Mouse (Mus musculus) ES-Bruce4 (cell line): ENCODE measurements around the gene Fmo2. TPM values are rescaled to one million over a fixed set of nuclear protein-coding genes. Genes with fewer than 3 reads are reported as not detected.

Experiments used
- H3K27ac ChIP-seq: 2 replicates; pipeline ENCODE4 v1.5.1; 2012; ENCODE audit warnings: low read length, inconsistent platforms; ENCODE audit not compliant: insufficient read depth
- H3K27me3 ChIP-seq: 2 replicates; pipeline ENCODE4 v1.6.1; 2012; ENCODE audit warnings: mild to moderate bottlenecking, low read length, inconsistent platforms; ENCODE audit not compliant: control insufficient read depth, poor library complexity, insufficient read depth, severe bottlenecking
- H3K36me3 ChIP-seq: 2 replicates; pipeline ENCODE4 v1.6.1; 2012; ENCODE audit warnings: inconsistent platforms, mild to moderate bottlenecking, low read length, moderate library complexity; ENCODE audit not compliant: control insufficient read depth, poor library complexity, insufficient read depth, severe bottlenecking
- H3K4me1 ChIP-seq: one replicate; pipeline ENCODE4 v1.8.1; 2011; ENCODE audit warnings: low read length; ENCODE audit not compliant: control insufficient read depth, insufficient read depth
- H3K4me3 ChIP-seq: 2 replicates; pipeline ENCODE4 v1.5.1; 2011; ENCODE audit warnings: low read depth, mild to moderate bottlenecking, low read length
- H3K9ac ChIP-seq: 2 replicates; pipeline ENCODE4 v1.6.1; 2012; ENCODE audit warnings: low read depth, mild to moderate bottlenecking, inconsistent platforms; ENCODE audit not compliant: poor library complexity, severe bottlenecking
- H3K9me3 ChIP-seq: replicated peaks from 2 replicates; pipeline ENCODE4 v1.6.1; 2012; ENCODE audit warnings: mild to moderate bottlenecking, low read length, inconsistent platforms; ENCODE audit not compliant: control insufficient read depth, poor library complexity, insufficient read depth, severe bottlenecking
- CTCF ChIP-seq: IDR thresholded peaks from one replicate; pipeline ENCODE4 v1.8.1; 2011; ENCODE audit warnings: low read depth, low read length
- EP300 ChIP-seq: IDR thresholded peaks from 2 replicates; pipeline ENCODE4 v1.6.1; 2011; ENCODE audit warnings: low read depth, low read length; ENCODE audit not compliant: insufficient read depth
- POLR2A ChIP-seq: IDR thresholded peaks from one replicate; pipeline ENCODE4 v1.8.1; 2011; ENCODE audit warnings: low read length; ENCODE audit not compliant: insufficient read depth
- polyA plus RNA-seq: library from polyadenylated mRNA; stranded (reverse); fragments of >200 nt; gene quantifications from 2 replicates; pipeline ENCODE4 v1.2.4, GENCODE M21; 2011; ENCODE audit warnings: low read depth; ENCODE audit not compliant: missing spikeins, insufficient read depth, insufficient read length

The Fmo2 gene
- polyA plus RNA-seq = not detected in 2 replicates

DNA sequence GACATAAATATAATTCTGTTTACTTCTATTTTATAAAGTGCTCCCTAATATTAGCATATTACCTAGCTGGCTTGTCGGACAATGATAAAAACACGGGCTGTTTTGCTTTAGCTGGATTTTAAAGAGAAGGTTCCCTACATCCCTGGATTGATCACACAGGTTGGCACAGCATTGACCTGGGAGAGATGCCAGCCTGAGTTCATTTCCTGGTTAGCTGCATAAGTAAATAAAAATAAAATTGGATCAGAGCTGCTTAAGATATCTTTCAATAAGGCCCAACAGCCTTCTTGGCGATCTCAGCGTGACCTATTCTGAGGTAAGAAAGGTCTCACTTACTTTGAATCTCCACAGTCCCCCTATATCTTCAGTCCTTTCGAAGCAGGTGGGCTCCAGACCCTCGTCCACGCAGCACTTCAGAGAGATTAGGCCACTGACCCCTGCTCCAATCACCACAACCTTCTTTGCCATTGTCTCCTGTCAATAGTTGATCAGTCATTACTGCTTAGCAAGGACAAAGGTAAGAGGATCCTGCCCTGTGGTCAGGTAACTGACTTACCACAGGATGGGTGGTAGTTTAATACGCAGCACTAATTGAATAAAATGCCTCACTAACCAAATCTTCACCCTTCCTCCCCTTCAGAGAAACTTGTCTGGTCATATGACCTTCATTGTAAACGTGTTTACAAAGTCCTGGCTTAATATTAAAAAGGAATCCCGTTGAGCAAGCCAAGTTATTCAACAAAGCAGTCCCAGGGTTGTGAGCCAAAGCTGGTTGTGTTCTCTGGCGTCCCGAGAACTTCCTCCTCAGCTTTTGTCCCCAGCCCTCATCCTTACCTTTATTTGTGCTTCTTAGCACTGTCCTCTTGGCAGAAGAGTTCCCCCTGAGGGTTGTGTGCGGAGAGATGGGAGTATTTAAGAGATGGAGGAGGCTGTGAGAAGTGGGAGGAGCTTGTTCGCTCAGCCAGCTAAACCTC is at the start of gene Fmo2:
Gene Fmo2, minus strand, starts transcription at position 889 of the 974 bp plus-strand sequence.
- no peak within 1 kb of the TSS for H3K4me3 ChIP-seq
- no peaks in the 10 kb centered on the region for H3K9me3 ChIP-seq
- no peaks in the 10 kb centered on the region for H3K4me1 ChIP-seq
- H3K9ac ChIP-seq = no peak within 1 kb of the TSS
- no peak for TF ChIP-seq CTCF
- no peak for TF ChIP-seq POLR2A
- no peak for TF ChIP-seq EP300
- no peaks in the 10 kb centered on the region for H3K36me3 ChIP-seq
- H3K27me3 ChIP-seq = no peaks in the 10 kb centered on the region
- H3K27ac ChIP-seq = no peak within 1 kb of the TSS

DNA sequence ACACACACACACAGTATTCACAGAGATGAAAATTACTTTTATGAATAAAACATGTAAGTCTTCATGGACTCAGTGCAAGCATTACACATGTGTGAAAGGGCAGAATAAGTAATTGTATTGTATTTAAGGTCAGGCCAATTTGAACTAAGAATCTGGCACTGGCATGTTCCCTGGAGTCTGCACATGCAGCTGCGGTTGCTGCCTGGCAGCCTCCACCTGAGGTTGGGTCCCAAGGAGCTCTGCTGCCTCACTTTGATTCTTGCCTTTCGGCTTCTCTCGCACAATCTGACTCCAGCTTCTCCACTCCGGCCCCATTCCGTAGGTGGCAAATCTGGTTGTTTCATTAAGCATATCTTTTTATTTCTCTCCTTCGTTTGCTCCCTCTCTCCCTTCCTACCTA is 49.4 kb upstream of the Fmo2 start:
- Histone ChIP-seq H3K27me3 (no peaks in the 10 kb centered on the region), H3K4me3 (no peak overlapping the region), H3K27ac (no peak overlapping the region), H3K36me3 (no peaks in the 10 kb centered on the region), H3K4me1 (no peaks in the 10 kb centered on the region), H3K9ac (no peak overlapping the region), H3K9me3 (no peaks in the 10 kb centered on the region)
- no peak for TF ChIP-seq CTCF
- TF ChIP-seq POLR2A = no peak
- TF ChIP-seq EP300 = no peak

DNA sequence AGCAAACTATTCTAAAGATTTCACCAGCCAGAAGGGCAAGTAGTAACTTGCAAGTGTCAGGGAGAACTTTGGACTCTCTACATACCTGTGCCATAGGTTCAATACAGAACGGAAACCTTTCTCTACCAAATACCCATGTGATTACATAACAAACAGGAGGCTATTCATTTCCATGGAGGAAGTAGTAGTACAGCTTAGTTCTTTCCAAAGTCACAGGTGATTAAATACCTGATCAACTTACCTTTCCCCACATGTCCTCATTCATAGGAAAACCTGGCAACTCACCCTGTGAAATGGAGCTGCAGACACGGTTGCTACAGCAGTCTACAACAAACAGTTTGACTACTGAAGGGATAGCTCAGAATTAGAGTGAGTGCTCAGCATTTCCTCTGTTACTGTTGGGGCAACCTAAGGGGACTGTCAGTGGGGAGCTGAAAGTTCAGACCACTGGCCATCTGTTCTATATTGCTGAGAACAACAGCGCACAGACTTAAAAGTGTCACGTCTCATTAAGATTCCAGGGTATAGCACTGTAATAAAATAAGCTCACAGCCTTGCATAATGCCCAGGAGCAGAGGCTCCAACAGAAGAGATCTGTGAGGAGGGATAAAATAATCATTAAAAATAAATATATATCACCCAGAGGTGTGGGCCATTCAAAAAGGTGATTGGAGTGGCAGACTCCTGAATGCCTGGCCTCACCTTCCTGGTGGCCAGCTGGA is 48.5 kb upstream of the Fmo2 start:
- TF ChIP-seq CTCF (no peak), POLR2A (no peak), EP300 (no peak)
- no peak overlapping the region for H3K4me3 ChIP-seq
- H3K36me3 ChIP-seq = no peaks in the 10 kb centered on the region
- no peaks in the 10 kb centered on the region for H3K9me3 ChIP-seq
- H3K27me3 ChIP-seq = no peaks in the 10 kb centered on the region
- H3K9ac ChIP-seq = no peak overlapping the region
- H3K4me1 ChIP-seq = no peaks in the 10 kb centered on the region
- H3K27ac ChIP-seq = no peak overlapping the region

DNA sequence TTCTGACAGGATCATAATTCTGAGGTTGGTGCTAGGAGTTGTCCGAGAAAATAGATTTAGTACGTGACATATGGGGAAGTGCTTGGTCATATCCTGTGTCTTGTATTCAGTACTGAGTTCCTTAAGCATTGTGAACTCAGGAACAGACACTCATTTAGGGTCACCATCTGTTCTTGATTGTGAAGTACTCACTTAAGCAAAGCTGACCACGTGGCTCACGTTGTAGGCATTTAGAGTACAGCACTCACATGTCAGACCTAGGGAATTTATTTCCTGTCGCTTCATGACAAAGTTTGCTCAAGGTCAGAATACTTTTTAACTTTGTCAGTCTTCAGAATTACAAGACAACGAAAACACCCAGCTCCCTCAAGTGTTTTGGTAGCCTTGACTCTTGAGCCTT is 45.2 kb upstream of the Fmo2 start:
- Histone ChIP-seq H3K9me3 (no peaks in the 10 kb centered on the region), H3K4me1 (no peaks in the 10 kb centered on the region), H3K27me3 (no peaks in the 10 kb centered on the region), H3K9ac (no peak overlapping the region), H3K4me3 (no peak overlapping the region), H3K27ac (no peak overlapping the region), H3K36me3 (no peaks in the 10 kb centered on the region)
- no peak for TF ChIP-seq POLR2A
- TF ChIP-seq EP300 = no peak
- no peak for TF ChIP-seq CTCF

DNA sequence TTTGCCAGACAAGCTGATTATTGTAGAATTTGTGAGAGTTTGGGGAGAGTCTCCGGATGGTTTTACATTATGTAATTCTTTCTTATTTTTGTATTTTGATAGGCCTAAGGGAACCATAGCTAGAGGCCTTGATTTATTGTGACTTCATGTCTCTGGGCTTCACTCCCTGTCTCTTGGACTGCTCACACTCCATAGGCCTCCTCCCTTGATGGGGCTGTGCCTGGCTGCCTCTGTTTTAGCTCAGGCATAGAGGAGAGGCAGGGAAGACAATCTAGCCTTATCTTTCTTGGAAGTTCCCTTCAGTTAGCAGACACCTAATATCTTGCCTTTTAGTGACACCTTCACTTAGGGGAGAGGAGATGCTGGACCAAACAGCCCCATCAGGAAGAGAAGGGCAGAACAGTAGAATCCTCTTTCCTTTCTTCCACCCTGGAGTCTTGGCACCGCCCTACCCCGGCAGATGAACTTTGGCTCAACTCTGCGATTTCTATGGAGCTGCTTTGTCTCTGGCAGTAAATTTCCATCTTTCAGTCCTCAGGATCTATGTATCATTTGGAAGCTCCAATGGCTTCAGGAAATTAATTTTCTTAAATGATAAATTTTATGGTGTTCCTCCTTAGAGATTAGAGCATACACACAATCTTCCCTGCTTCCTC is 40.3 kb upstream of the Fmo2 start:
- no peaks in the 10 kb centered on the region for H3K4me1 ChIP-seq
- H3K9me3 ChIP-seq = no peaks in the 10 kb centered on the region
- no peak overlapping the region for H3K9ac ChIP-seq
- H3K27ac ChIP-seq = no peak overlapping the region
- H3K36me3 ChIP-seq = no peaks in the 10 kb centered on the region
- no peak overlapping the region for H3K4me3 ChIP-seq
- no peak for TF ChIP-seq POLR2A
- TF ChIP-seq CTCF = no peak
- TF ChIP-seq EP300 = no peak
- H3K27me3 ChIP-seq = no peaks in the 10 kb centered on the region
